In the genomic region with DNA sequence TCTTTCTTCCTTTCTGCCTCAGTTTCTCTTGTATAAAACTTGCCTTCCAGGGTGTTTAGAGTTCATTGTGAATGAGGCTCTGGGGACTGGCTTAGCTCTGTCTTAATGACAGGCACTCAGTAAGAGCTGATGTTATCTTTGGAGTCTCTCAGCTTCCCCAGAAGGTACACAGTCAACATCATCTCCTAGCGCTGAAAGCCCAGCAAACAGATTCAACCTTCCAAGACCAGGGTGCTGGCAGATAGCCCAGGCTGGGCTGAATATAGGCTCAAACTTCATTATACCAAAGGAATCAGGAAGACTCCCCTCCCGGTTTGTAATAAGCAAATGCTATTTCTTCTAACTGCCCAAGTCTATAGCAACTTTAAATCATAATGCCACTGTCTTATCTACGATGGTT, we compare ENCODE assay signal across 12 mouse cellular contexts. TPM values are rescaled to one million over a fixed set of nuclear protein-coding genes. Genes with fewer than 3 reads are reported as not detected.
DNase-seq lines count a peak whose midpoint lies in the region; ATAC-seq and TF ChIP-seq lines count a peak whose summit lies in the region.
"Had no signal": no experiment of that assay in that cellular context is flagged by ENCODE, and none has a peak within 500 bp of the region (broad histone marks: within the 10 kb centered on the region; RNA-seq: fewer than 3 reads in every experiment).

No protein-coding gene starts in this region.

- H3K9ac ChIP-seq in hindbrain, embryonic 15.5 days = no peak overlapping the region
- no peak overlapping the region for H3K9ac ChIP-seq in hindbrain, embryonic 11.5 days (ENCODE audit: low read depth, low read length)
- H3K9ac ChIP-seq in liver, embryonic 16.5 days (ENCODE audit: low read depth, low read length) = no peak overlapping the region

- WGBS in hindbrain, embryonic 15.5 days = 64% methylated on average over 3 of the region's 3 CpGs
- WGBS in hindbrain, embryonic 11.5 days = 86% methylated on average over 3 of the region's 3 CpGs
- WGBS in liver, embryonic 16.5 days (ENCODE audit: insufficient replicate concordance) = 56% methylated on average over 3 of the region's 3 CpGs
- WGBS in thymus, adult 2 months = 87% methylated on average over 3 of the region's 3 CpGs

- no peaks in the 10 kb centered on the region for H3K9me3 ChIP-seq in hindbrain, embryonic 15.5 days
- no peaks in the 10 kb centered on the region for H3K9me3 ChIP-seq in hindbrain, embryonic 11.5 days (ENCODE audit: control insufficient read depth, low read length)
- H3K9me3 ChIP-seq in liver, embryonic 16.5 days (replicated peaks; ENCODE audit: control insufficient read depth, low read length) = no peaks in the 10 kb centered on the region

- 0 out of 2 replicates have a peak overlapping the region, but pooled peaks have one; percentile 94 for H3K27ac ChIP-seq in hindbrain, embryonic 15.5 days (replicated peaks)
- no peak overlapping the region for H3K27ac ChIP-seq in hindbrain, embryonic 11.5 days (ENCODE audit: low read depth, low read length)
- H3K27ac ChIP-seq in liver, embryonic 16.5 days (ENCODE audit: low read length) = peak overlapping the region; percentile 61
- H3K27ac ChIP-seq in thymus, adult 2 months (ENCODE audit: control insufficient read depth, insufficient read depth, low read length) = no peak overlapping the region

- H3K27me3 ChIP-seq in hindbrain, embryonic 15.5 days = no peaks in the 10 kb centered on the region
- H3K27me3 ChIP-seq in hindbrain, embryonic 11.5 days (ENCODE audit: control insufficient read depth, insufficient read depth, low read length) = no peaks in the 10 kb centered on the region
- peaks cover 4% of the 10 kb centered on the region for H3K27me3 ChIP-seq in liver, embryonic 16.5 days (ENCODE audit: control insufficient read depth, insufficient read depth, low read depth, low read length)
- H3K27me3 ChIP-seq in thymus, adult 2 months (ENCODE audit: control insufficient read depth, insufficient read depth, low read length) = no peaks in the 10 kb centered on the region

- H3K4me3 ChIP-seq in hindbrain, embryonic 15.5 days = no peak overlapping the region
- H3K4me3 ChIP-seq in hindbrain, embryonic 11.5 days (ENCODE audit: low read depth, low read length) = no peak overlapping the region
- no peak overlapping the region for H3K4me3 ChIP-seq in liver, embryonic 16.5 days (ENCODE audit: low read depth, low read length)
- H3K4me3 ChIP-seq in thymus, adult 2 months (ENCODE audit: control insufficient read depth, insufficient read depth, low read length) = no peak overlapping the region

- DNase-seq in cerebellum, adult 11-12 months = peak; percentile 55
- DNase-seq in cerebellum, postnatal 4 days (ENCODE audit: low spot score in 2 of 2) = no peak
- no peak for DNase-seq in hindbrain, embryonic 11.5 days (ENCODE audit: low spot score)
- DNase-seq in 3T3-L1 (ENCODE audit: low read depth, low spot score) = peak; percentile 30
- no peak for DNase-seq in thymus, adult 2 months
- DNase-seq: cerebellum, adult 11 months; heart, adult 18-20 months; kidney, postnatal 25 days; lung, adult 18-20 months had no signal

- TF ChIP-seq CTCF in thymus, adult 2 months (IDR thresholded peaks at IDR 0.05; ENCODE audit: borderline replicate concordance, control insufficient read depth, extremely low read depth, insufficient read depth, low read length, poor library complexity) = no peak

- no peaks in the 10 kb centered on the region for H3K36me3 ChIP-seq in hindbrain, embryonic 15.5 days
- H3K36me3 ChIP-seq in hindbrain, embryonic 11.5 days (ENCODE audit: control insufficient read depth, insufficient read depth, low read length) = no peaks in the 10 kb centered on the region
- H3K36me3 ChIP-seq in liver, embryonic 16.5 days (ENCODE audit: control insufficient read depth, insufficient read depth) = no peaks in the 10 kb centered on the region
- no peaks in the 10 kb centered on the region for H3K36me3 ChIP-seq in thymus, adult 2 months (ENCODE audit: control insufficient read depth, insufficient read depth, low read length)

- TF ChIP-seq POLR2A in thymus, adult 2 months (IDR thresholded peaks at IDR 0.05; ENCODE audit: control insufficient read depth, extremely low read depth, insufficient read depth, low read length, poor library complexity) = no peak

- no peak overlapping the region for H3K4me2 ChIP-seq in hindbrain, embryonic 15.5 days
- no peak overlapping the region for H3K4me2 ChIP-seq in hindbrain, embryonic 11.5 days (replicated peaks; ENCODE audit: low read depth, low read length)
- no peak overlapping the region for H3K4me2 ChIP-seq in liver, embryonic 16.5 days (ENCODE audit: low read depth, low read length)

- no peak for ATAC-seq in hindbrain, embryonic 15.5 days (ENCODE audit: low FRiP score, low read depth)
- no peak for ATAC-seq in hindbrain, embryonic 11.5 days (ENCODE audit: low FRiP score)
- ATAC-seq in liver, embryonic 16.5 days (ENCODE audit: low read depth) = no peak
- no peak for ATAC-seq in frontal cortex, adult (ENCODE audit: low TSS enrichment)

- H3K4me1 ChIP-seq in hindbrain, embryonic 15.5 days (replicated peaks) = peaks cover 81% of the 10 kb centered on the region
- H3K4me1 ChIP-seq in hindbrain, embryonic 11.5 days (replicated peaks; ENCODE audit: control insufficient read depth, insufficient read depth, low read length) = peaks cover 10% of the 10 kb centered on the region
- H3K4me1 ChIP-seq in liver, embryonic 16.5 days (ENCODE audit: control insufficient read depth, low read depth, low read length) = peaks cover 71% of the 10 kb centered on the region
- peaks cover 46% of the 10 kb centered on the region for H3K4me1 ChIP-seq in thymus, adult 2 months (replicated peaks; ENCODE audit: control insufficient read depth, insufficient read depth, low read length)

RNA-seq across cellular contexts. Expression of gene Hdac11, which starts 1.2 kb away (rescaled TPM):
- polyA plus RNA-seq in hindbrain, embryonic 15.5 days (2015; fragmentation: Nextera tagmentation; extraction: Ambion mirVana) = 43.4 and 44.4 TPM in 2 replicates
- 13.2 and 14.5 TPM in 2 replicates for polyA plus RNA-seq in hindbrain, embryonic 11.5 days (2014; fragmentation: Nextera tagmentation; extraction: Ambion mirVana)
- 4.5 and 4.8 TPM in 2 replicates for polyA plus RNA-seq in liver, embryonic 16.5 days (2015; fragmentation: Nextera tagmentation; extraction: Ambion mirVana)
- 10.8 and 16.6 TPM in 2 replicates for polyA plus RNA-seq in thymus, adult 2 months (2012; rRNA removed)

RNA-seq across cellular contexts. Expression of gene Nup210, which starts 38.7 kb away (rescaled TPM):
- polyA plus RNA-seq in hindbrain, embryonic 15.5 days (2015; fragmentation: Nextera tagmentation; extraction: Ambion mirVana) = 17.0 and 21.2 TPM in 2 replicates
- polyA plus RNA-seq in hindbrain, embryonic 11.5 days (2014; fragmentation: Nextera tagmentation; extraction: Ambion mirVana) = 11.9 and 12.3 TPM in 2 replicates
- 32.3 and 33.2 TPM in 2 replicates for polyA plus RNA-seq in liver, embryonic 16.5 days (2015; fragmentation: Nextera tagmentation; extraction: Ambion mirVana)
- 219 and 378 TPM in 2 replicates for polyA plus RNA-seq in thymus, adult 2 months (2012; rRNA removed)

RNA-seq across cellular contexts. Expression of gene Fbln2, which starts 57.0 kb away (rescaled TPM):
- 28.7 and 29.0 TPM in 2 replicates for polyA plus RNA-seq in hindbrain, embryonic 15.5 days (2015; fragmentation: Nextera tagmentation; extraction: Ambion mirVana)
- 30.7 and 36.5 TPM in 2 replicates for polyA plus RNA-seq in hindbrain, embryonic 11.5 days (2014; fragmentation: Nextera tagmentation; extraction: Ambion mirVana)
- 5.7 and 8.0 TPM in 2 replicates for polyA plus RNA-seq in liver, embryonic 16.5 days (2015; fragmentation: Nextera tagmentation; extraction: Ambion mirVana)
- polyA plus RNA-seq in thymus, adult 2 months (2012; rRNA removed) = 70.4 and 71.8 TPM in 2 replicates

Comparison
In these comparisons a context has a peak if more than half of its experiments do, and no peak if none do; other contexts are left out.
1. DNase-seq: peak in cerebellum, adult 11-12 months (single experiment) and 3T3-L1 (single experiment); none in cerebellum, postnatal 4 days (0 of 2), hindbrain, embryonic 11.5 days (single experiment) and thymus, adult 2 months (single experiment).
2. H3K27ac ChIP-seq: peak in hindbrain, embryonic 15.5 days (single experiment) and liver, embryonic 16.5 days (single experiment); none in hindbrain, embryonic 11.5 days (single experiment) and thymus, adult 2 months (single experiment).